Mouse (Mus musculus) cortical plate, adult 2 months (tissue): ENCODE results near the gene Ndufaf2. TPM values are rescaled to one million over a fixed set of nuclear protein-coding genes. Genes with fewer than 3 reads are reported as not detected.

Source experiments
- H3K27ac ChIP-seq: fragments of 200-500 bp; 2 replicates; pipeline ENCODE4 v1.5.1; 2012; ENCODE audit warnings: low read length, control low read depth, inconsistent platforms; ENCODE audit not compliant: insufficient read depth
- H3K4me1 ChIP-seq: fragments of 200-500 bp; 2 replicates; pipeline ENCODE4 v1.6.1; 2011; ENCODE audit warnings: low read length; ENCODE audit not compliant: control insufficient read depth, insufficient read depth
- H3K4me3 ChIP-seq: fragments of 200-500 bp; 2 replicates; pipeline ENCODE4 v1.5.1; 2011; ENCODE audit warnings: mild to moderate bottlenecking, low read length, control low read depth; ENCODE audit not compliant: insufficient read depth
- CTCF ChIP-seq: fragments of 200-500 bp; IDR thresholded peaks from 2 replicates; pipeline ENCODE4 v1.5.1; 2011; ENCODE audit warnings: mild to moderate bottlenecking, control low read depth, low read length; ENCODE audit not compliant: insufficient read depth; ENCODE audit errors: extremely low read depth
- POLR2A ChIP-seq: fragments of 200-500 bp; IDR thresholded peaks from 2 replicates; pipeline ENCODE4 v1.6.1; 2011; ENCODE audit warnings: mild to moderate bottlenecking, low read length, control low read depth; ENCODE audit not compliant: insufficient read depth; ENCODE audit errors: extremely low read depth
- polyA plus RNA-seq: library from polyadenylated mRNA; depleted of rRNA; stranded (reverse); fragments of >200 nt; gene quantifications from 2 replicates; pipeline ENCODE4 v1.2.3, GENCODE M21; 2012

Ndufaf2 gene
- polyA plus RNA-seq, 1 experiment: 38.6 TPM

GRCm38 (mm10) chr13:108152650-108153372 is 5.6 kb downstream of the Ndufaf2 start:
- no peak overlapping the region for H3K4me3 ChIP-seq
- TF ChIP-seq CTCF: peak; percentile 33; the same call in 1 of the 2 replicates
- TF ChIP-seq POLR2A: no peak
- H3K4me1 ChIP-seq: 0 out of 2 replicates have a peak, but pooled peaks cover 3% of the 10 kb centered on the region
- no peak overlapping the region for H3K27ac ChIP-seq

GRCm38 (mm10) chr13:108151782-108152181 is 6.6 kb downstream of the Ndufaf2 start:
- TF ChIP-seq POLR2A (no peak), CTCF (peak; percentile 39; the same call in 1 of the 2 replicates)
- Histone ChIP-seq H3K4me1 (0 out of 2 replicates have a peak, but pooled peaks cover 3% of the 10 kb centered on the region), H3K27ac (no peak overlapping the region), H3K4me3 (no peak overlapping the region)

DNA sequence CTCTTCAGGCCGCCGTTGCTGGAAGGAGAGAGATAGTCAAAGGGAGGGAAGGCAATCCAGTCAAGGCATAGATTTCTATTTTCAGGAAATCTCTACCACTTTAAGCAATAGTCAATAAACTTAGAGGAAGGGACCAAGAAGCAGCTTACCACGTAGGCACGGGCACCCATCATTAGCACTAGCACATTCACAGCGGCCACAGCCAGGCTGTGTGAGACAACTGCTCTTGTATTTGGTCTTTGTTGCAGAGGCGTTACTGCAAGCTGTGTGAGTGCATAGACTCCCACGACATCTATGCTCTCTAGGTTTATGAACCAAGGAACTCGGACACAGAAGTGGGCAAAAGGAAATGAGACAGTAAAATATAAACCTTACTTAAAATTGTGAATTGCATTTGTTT is 14.3 kb downstream of the Ndufaf2 start:
- TF ChIP-seq CTCF: no peak
- Histone ChIP-seq H3K27ac (no peak overlapping the region), H3K4me1 (0 out of 2 replicates have a peak, but pooled peaks cover 1% of the 10 kb centered on the region), H3K4me3 (no peak overlapping the region)

- TF ChIP-seq CTCF: no peak
- no peak for TF ChIP-seq POLR2A
- no peak overlapping the region for H3K27ac ChIP-seq
- no peak overlapping the region for H3K4me3 ChIP-seq
- no peaks in the 10 kb centered on the region for H3K4me1 ChIP-seq
Observed at GRCm38 (mm10) chr13:108138403-108138977, 19.9 kb downstream of the Ndufaf2 start.

DNA sequence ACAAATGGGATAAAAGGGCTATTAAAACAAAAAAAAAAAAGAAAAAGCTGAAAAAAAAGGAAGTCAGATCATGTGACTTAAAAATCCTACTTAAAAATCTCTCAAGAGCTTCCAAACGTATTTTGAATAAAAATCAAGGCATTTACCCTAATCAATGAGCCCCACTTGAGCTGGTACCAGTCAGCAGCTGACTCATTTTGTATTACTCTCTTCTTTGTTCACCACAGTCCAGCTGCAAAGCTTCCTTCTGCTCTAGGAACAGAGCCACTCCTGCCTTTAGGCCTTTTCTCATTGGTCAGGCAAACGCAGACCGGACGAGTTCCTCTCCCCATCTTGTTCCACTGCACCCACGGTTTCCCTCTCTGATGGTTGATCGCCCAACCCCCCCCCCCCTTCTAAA is 22.8 kb downstream of the Ndufaf2 start:
- no peak overlapping the region for H3K27ac ChIP-seq
- H3K4me1 ChIP-seq: no peaks in the 10 kb centered on the region
- TF ChIP-seq CTCF: no peak
- TF ChIP-seq POLR2A: no peak
- no peak overlapping the region for H3K4me3 ChIP-seq

GRCm38 (mm10) chr13:108132031-108132819 is 26.2 kb downstream of the Ndufaf2 start:
- H3K27ac ChIP-seq: no peak overlapping the region
- no peak overlapping the region for H3K4me3 ChIP-seq
- H3K4me1 ChIP-seq: peaks cover 1% of the 10 kb centered on the region; the same call in 1 of the 2 replicates
- TF ChIP-seq POLR2A: no peak
- TF ChIP-seq CTCF: no peak

- Histone ChIP-seq H3K4me1 (peaks cover 1% of the 10 kb centered on the region; the same call in 1 of the 2 replicates), H3K4me3 (no peak overlapping the region), H3K27ac (no peak overlapping the region)
- TF ChIP-seq POLR2A (no peak), CTCF (no peak)
Observed at GRCm38 (mm10) chr13:108130737-108131136, 27.7 kb downstream of the Ndufaf2 start.

DNA sequence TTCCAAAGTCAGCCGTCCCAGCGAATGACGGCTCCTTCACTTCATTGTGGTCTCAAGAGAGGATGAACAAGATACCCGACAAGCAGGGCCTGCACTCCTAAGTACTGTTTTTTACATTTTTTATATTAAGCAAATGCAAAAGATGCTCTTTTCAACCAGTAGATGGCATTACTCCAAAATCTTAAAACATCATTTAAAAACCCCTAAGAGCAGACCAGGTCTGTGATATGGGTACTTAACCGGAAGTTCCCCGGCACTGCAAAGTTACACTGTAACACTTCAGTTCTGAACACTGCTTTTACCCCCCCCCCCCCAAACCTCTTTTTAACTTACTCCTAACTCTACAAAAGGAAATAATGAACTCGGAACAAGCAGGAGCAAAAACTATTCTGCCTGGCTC is 29.4 kb downstream of the Ndufaf2 start:
- H3K4me1 ChIP-seq: peaks cover 1% of the 10 kb centered on the region; the same call in 1 of the 2 replicates
- no peak for TF ChIP-seq POLR2A
- no peak for TF ChIP-seq CTCF
- H3K27ac ChIP-seq: no peak overlapping the region
- no peak overlapping the region for H3K4me3 ChIP-seq

DNA sequence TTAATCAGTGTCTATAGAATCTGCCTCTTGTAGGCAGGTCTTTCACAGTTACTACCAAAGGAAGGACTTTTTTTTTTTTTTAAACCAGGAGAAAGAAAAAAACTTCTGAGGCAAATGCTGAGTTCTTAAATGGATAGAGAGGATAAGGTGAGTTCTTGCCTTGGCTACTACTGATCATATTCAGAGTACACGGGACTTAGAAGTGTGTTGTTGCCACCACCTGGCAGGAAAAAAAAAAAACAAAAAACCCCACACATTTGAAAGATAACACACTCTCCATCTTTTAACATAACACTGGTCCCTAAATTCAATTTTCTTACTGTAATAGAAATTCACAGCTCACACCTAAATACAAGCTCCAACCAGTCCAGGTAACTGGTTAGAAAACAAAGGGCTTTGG is 30.5 kb downstream of the Ndufaf2 start:
- no peak overlapping the region for H3K27ac ChIP-seq
- H3K4me1 ChIP-seq: peaks cover 1% of the 10 kb centered on the region; the same call in 1 of the 2 replicates
- no peak overlapping the region for H3K4me3 ChIP-seq
- TF ChIP-seq CTCF: no peak
- no peak for TF ChIP-seq POLR2A

- TF ChIP-seq POLR2A: no peak
- peak; percentile 50 for TF ChIP-seq CTCF
- Histone ChIP-seq H3K4me1 (peaks cover 1% of the 10 kb centered on the region; the same call in 1 of the 2 replicates), H3K27ac (no peak overlapping the region), H3K4me3 (no peak overlapping the region)
Observed at GRCm38 (mm10) chr13:108127130-108127529, 31.3 kb downstream of the Ndufaf2 start.
